Mouse (Mus musculus) hindbrain, embryonic 14.5 days (tissue): ENCODE data around the gene Vgf. TPM values are rescaled to one million over a fixed set of nuclear protein-coding genes. Genes with fewer than 3 reads are reported as not detected.

Experiments used
- ATAC-seq: fragments of 200-750 bp; cut with Nextera tagmentation; 2 replicates; pipeline ENCODE4 v1.8.0; 2017; ENCODE audit warnings: moderate number of reproducible peaks, mild to moderate bottlenecking, moderate TSS enrichment, moderate library complexity; ENCODE audit not compliant: low FRiP score
- DNase-seq: peaks from one replicate; pipeline ENCODE4 v3.0.0-alpha.2; 2015; ENCODE audit warnings: low spot score
- H3K27ac ChIP-seq: fragments of 300-500 bp; sonication (generic); 2 replicates; pipeline ENCODE4 v1.5.1; 2014; ENCODE audit warnings: mild to moderate bottlenecking, moderate library complexity
- H3K27me3 ChIP-seq: fragments of 300-500 bp; sonication (generic); 2 replicates; pipeline ENCODE4 v1.6.1; 2014; ENCODE audit warnings: mild to moderate bottlenecking, low read length, mixed read lengths; ENCODE audit not compliant: control insufficient read depth, insufficient read depth
- H3K36me3 ChIP-seq: fragments of 300-500 bp; sonication (generic); replicated peaks from 2 replicates; pipeline ENCODE4 v1.6.1; 2014; ENCODE audit not compliant: control insufficient read depth, insufficient read depth
- H3K4me1 ChIP-seq: fragments of 300-500 bp; sonication (generic); replicated peaks from 2 replicates; pipeline ENCODE4 v1.6.1; 2014; ENCODE audit warnings: antibody characterized with exemption, low read length, mixed read lengths; ENCODE audit not compliant: control insufficient read depth, insufficient read depth
- H3K4me2 ChIP-seq: fragments of 300-500 bp; sonication (generic); replicated peaks from 2 replicates; pipeline ENCODE4 v1.6.1; 2014; ENCODE audit warnings: mild to moderate bottlenecking, moderate library complexity
- H3K4me3 ChIP-seq: fragments of 300-500 bp; sonication (generic); replicated peaks from 2 replicates; pipeline ENCODE4 v1.5.1; 2014; ENCODE audit warnings: mild to moderate bottlenecking, low read length
- H3K9ac ChIP-seq: fragments of 300-500 bp; sonication (generic); 2 replicates; pipeline ENCODE4 v1.6.1; 2014
- H3K9me3 ChIP-seq: fragments of 300-500 bp; sonication (generic); 2 replicates; pipeline ENCODE4 v1.6.1; 2016; ENCODE audit warnings: low read length; ENCODE audit not compliant: control insufficient read depth
- WGBS: fragments of 180-500 bp; shearing (Covaris S2); extraction: QIAGEN DNeasy Blood & Tissue Kit; methylation state at CpG from one replicate; pipeline ENCODE4 v1.1.7; 2014; 5-methylcytosine and 5-hydroxymethylcytosine counted together
- polyA plus RNA-seq: library from polyadenylated mRNA; unstranded; fragments of >200 nt; fragmentation: Nextera tagmentation; extraction: Ambion mirVana; gene quantifications from 2 replicates; pipeline ENCODE4 v1.2.1, GENCODE M21; 2014

Gene Vgf
- polyA plus RNA-seq, 1 experiment from 2014 or later: 7.0 TPM

DNA sequence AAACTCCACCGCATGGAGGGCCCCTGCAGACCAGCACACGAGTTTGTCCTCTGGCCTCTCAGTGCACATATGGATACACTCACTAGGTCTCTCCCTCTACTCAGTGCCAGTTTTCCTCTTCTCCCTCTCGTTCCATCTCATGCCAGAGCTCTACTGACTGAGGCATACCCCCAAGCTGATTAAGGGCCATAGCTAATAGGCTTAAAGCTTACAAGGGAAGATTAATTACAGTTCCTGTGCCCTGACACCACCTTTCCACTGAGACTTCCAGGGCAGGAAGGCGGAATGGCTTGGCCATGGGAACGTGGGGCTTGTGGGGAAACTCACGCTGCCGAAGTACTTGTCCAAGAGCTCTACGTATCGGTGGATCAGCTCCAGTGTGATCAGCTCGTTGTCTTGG lies 15.2 kb downstream of the Vgf start:
- H3K36me3 ChIP-seq: peaks cover 58% of the 10 kb centered on the region
- no peak for ATAC-seq
- 93% methylated on average over 10 of the region's 10 CpGs for WGBS
- no peak overlapping the region for H3K4me2 ChIP-seq
- no peak overlapping the region for H3K9ac ChIP-seq
- H3K4me3 ChIP-seq: no peak overlapping the region
- H3K27ac ChIP-seq: no peak overlapping the region
- H3K4me1 ChIP-seq: peaks cover 10% of the 10 kb centered on the region
- DNase-seq: no peak
- no peaks in the 10 kb centered on the region for H3K27me3 ChIP-seq
- no peaks in the 10 kb centered on the region for H3K9me3 ChIP-seq

GRCm38 (mm10) chr5:137043997-137044396 lies 17.8 kb downstream of the Vgf start:
- WGBS: 91% methylated on average over 7 of the region's 7 CpGs

GRCm38 (mm10) chr5:137045402-137046323 lies 19.5 kb downstream of the Vgf start, which contains the start of gene Ap1s1:
Gene Ap1s1 (minus strand): TSS chr5:137046135.
- under 1% methylated on average over 48 of the region's 48 CpGs for WGBS
- H3K27ac ChIP-seq: peak within 1 kb of the TSS; percentile 86
- DNase-seq (peak; percentile 99), ATAC-seq (peak; percentile 92)
- H3K4me2 ChIP-seq: peak within 1 kb of the TSS; percentile 78
- no peaks in the 10 kb centered on the region for H3K27me3 ChIP-seq
- H3K9ac ChIP-seq: peak within 1 kb of the TSS; percentile 93
- H3K9me3 ChIP-seq: no peaks in the 10 kb centered on the region
- peak within 1 kb of the TSS; percentile 88 for H3K4me3 ChIP-seq
- H3K4me1 ChIP-seq: peaks cover 16% of the 10 kb centered on the region
- peaks cover 21% of the 10 kb centered on the region for H3K36me3 ChIP-seq

More at GRCm38 (mm10) chr5:137043997-137044396, 17.8 kb downstream of the Vgf start:
- Histone ChIP-seq H3K27me3 (no peaks in the 10 kb centered on the region), H3K36me3 (peaks cover 33% of the 10 kb centered on the region), H3K4me2 (no peak overlapping the region), H3K9ac (no peak overlapping the region), H3K27ac (no peak overlapping the region), H3K9me3 (no peaks in the 10 kb centered on the region), H3K4me1 (peaks cover 16% of the 10 kb centered on the region), H3K4me3 (no peak overlapping the region)
- ATAC-seq (no peak), DNase-seq (no peak)

DNA sequence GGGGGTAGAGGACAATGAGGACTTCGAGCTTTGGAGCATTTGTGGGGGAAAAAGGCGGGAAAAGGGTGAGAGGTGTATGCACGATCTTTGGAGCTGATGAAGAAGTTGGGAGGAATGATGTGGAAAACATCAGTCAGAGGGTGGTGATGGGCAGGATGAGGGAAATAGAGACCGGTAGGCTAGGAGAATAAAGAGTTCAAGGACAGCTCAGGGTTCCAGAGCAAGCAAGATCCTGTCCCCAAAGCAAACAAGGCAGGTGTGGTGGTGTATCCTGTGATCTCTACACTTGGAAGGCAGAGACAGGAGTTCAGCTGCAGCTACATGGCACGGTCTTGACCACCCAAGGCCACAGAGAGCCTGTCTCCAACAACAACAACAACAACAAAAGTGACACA lies 20.1 kb downstream of the Vgf start:
- ATAC-seq: peak; percentile 28; the same call in 1 of the 2 replicates
- WGBS: 19% methylated on average over 5 of the region's 5 CpGs
- no peaks in the 10 kb centered on the region for H3K9me3 ChIP-seq
- H3K4me2 ChIP-seq: peak overlapping the region; percentile 78
- H3K27me3 ChIP-seq: no peaks in the 10 kb centered on the region
- peak overlapping the region; percentile 86 for H3K27ac ChIP-seq
- H3K36me3 ChIP-seq: peaks cover 16% of the 10 kb centered on the region
- H3K4me1 ChIP-seq: peaks cover 16% of the 10 kb centered on the region
- H3K4me3 ChIP-seq: peak overlapping the region; percentile 88
- no peak for DNase-seq
- peak overlapping the region; percentile 93 for H3K9ac ChIP-seq

- Histone ChIP-seq H3K4me2 (no peak overlapping the region), H3K9ac (no peak overlapping the region), H3K9me3 (no peaks in the 10 kb centered on the region), H3K27ac (no peak overlapping the region), H3K4me3 (no peak overlapping the region), H3K4me1 (peaks cover 16% of the 10 kb centered on the region), H3K36me3 (peaks cover 9% of the 10 kb centered on the region), H3K27me3 (no peaks in the 10 kb centered on the region)
- ATAC-seq (no peak), DNase-seq (no peak)
These were observed 20.8 kb downstream of the Vgf start for GRCm38 (mm10) chr5:137046991-137047390.

DNA sequence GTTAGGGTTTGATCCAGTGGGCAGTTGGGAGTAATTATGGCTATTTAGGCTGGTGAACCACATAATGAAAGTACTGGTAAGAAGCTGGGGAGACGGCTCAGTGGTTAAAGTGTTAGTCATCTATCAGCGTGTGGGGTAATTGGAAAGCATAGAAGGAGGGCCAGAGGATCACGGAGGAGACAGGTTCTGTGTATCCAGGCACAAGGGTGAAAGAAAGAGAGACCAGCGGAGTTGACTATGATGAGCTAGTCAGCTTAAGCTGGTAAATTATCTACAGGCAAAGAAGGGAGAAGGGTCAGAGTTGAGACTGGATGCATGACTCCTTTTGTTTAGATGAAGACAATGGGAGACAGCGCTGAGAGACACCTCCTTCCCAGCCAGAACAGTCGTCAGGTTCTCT lies 24.9 kb downstream of the Vgf start:
- Histone ChIP-seq H3K4me1 (peaks cover 8% of the 10 kb centered on the region), H3K4me3 (no peak overlapping the region), H3K27me3 (no peaks in the 10 kb centered on the region), H3K36me3 (no peaks in the 10 kb centered on the region), H3K9me3 (no peaks in the 10 kb centered on the region), H3K27ac (no peak overlapping the region), H3K4me2 (no peak overlapping the region), H3K9ac (no peak overlapping the region)
- ATAC-seq (no peak), DNase-seq (no peak)
- WGBS: 41% methylated on average over 6 of the region's 6 CpGs

DNA sequence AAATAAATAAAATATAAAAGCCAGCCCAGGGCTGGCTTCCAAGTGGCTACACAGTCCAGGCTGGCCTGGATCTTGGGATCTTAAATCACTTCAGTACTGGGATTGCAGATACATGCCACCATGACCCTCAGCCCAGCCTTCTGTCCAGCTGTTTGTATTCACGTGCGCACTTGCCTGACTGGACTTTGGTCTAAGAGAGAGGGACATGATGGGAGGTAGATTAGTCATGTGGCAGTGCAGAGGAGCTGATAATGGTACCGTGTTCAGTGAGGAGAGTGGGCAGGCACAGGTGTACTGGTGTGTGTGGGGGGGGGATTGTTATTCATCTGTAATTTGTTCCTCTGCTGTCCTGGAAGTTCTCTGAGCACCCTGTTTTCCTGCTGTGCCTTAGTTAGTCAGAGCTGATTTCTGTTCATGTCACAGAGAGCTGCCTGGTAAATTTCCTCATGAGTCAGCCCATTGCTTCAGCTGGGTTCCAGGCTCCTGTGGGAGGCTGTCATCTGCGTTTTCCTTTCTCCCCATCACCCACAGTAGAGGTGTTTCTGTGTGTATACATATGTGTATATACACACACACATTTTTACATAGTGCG lies 25.8 kb downstream of the Vgf start:
- DNase-seq: no peak
- 83% methylated on average over 5 of the region's 5 CpGs for WGBS
- Histone ChIP-seq H3K9ac (no peak overlapping the region), H3K4me1 (no peaks in the 10 kb centered on the region), H3K36me3 (no peaks in the 10 kb centered on the region), H3K4me2 (no peak overlapping the region), H3K9me3 (no peaks in the 10 kb centered on the region), H3K4me3 (no peak overlapping the region), H3K27ac (no peak overlapping the region), H3K27me3 (no peaks in the 10 kb centered on the region)
- ATAC-seq: no peak

DNA sequence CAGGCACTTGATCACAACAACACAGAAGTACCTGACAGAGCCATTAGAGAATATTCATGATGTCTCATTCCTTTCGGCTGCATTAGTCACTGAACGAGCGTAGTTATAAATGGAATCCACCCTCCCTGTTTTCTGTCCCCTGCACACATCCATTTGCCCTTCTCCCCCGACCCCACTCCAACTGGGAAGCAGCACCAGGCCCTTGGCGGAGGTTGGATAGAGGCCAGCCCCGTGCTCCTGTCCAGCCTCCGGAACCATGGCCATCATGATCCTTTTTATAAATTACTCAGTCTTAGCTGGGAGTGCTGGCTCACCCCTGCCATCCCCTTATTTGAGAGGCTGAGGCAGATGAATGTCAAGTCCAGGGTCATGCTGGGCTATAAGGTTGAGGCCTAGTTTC lies 28.1 kb downstream of the Vgf start:
- no peak overlapping the region for H3K27ac ChIP-seq
- ATAC-seq: no peak
- H3K9me3 ChIP-seq: no peaks in the 10 kb centered on the region
- no peak for DNase-seq
- H3K27me3 ChIP-seq: no peaks in the 10 kb centered on the region
- 91% methylated on average over 7 of the region's 7 CpGs for WGBS
- no peak overlapping the region for H3K4me2 ChIP-seq
- H3K9ac ChIP-seq: no peak overlapping the region
- no peaks in the 10 kb centered on the region for H3K36me3 ChIP-seq
- H3K4me1 ChIP-seq: no peaks in the 10 kb centered on the region
- no peak overlapping the region for H3K4me3 ChIP-seq

- no peak for ATAC-seq
- no peak for DNase-seq
- no peaks in the 10 kb centered on the region for H3K36me3 ChIP-seq
- no peaks in the 10 kb centered on the region for H3K9me3 ChIP-seq
- no peak overlapping the region for H3K27ac ChIP-seq
- no peaks in the 10 kb centered on the region for H3K27me3 ChIP-seq
- no peaks in the 10 kb centered on the region for H3K4me1 ChIP-seq
- H3K9ac ChIP-seq: no peak overlapping the region
- H3K4me3 ChIP-seq: no peak overlapping the region
- no peak overlapping the region for H3K4me2 ChIP-seq
- 90% methylated on average over 5 of the region's 5 CpGs for WGBS
These were observed 28.7 kb downstream of the Vgf start for GRCm38 (mm10) chr5:137054873-137055272.
